Mouse (Mus musculus) ES-CJ7 (cell line): ENCODE results near the gene Ttc3.
"Not testable (repeated sequence)": the region's sequence is repeated elsewhere in the genome, so short reads cannot be mapped to it uniquely, and the experiment has no call there.

Source experiments
- DNase-seq: peaks from one replicate; pipeline ENCODE4 v3.0.0; 2011; ENCODE audit warnings: low read depth, low spot score

The Ttc3 gene

DNA sequence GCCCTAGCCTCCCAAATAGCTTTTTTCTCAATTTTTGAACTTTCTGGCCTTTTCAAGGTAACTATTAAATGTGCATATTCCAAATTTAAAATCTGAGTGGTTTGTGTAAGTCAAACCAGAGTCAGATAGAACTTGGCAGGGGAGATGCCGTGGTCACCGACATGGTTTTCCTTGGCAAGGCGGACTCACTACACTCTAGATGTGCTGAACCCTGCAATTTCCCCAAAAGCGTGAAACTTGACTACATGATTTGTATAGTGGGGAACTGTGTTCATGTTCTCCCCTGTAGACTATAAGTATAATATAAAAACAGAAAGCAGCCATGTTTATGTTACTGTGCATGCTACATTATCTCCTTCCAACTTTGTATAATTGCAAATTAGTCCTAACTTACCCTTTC, 58.5 kb downstream of the Ttc3 start:
- DNase-seq, result no peak

DNA sequence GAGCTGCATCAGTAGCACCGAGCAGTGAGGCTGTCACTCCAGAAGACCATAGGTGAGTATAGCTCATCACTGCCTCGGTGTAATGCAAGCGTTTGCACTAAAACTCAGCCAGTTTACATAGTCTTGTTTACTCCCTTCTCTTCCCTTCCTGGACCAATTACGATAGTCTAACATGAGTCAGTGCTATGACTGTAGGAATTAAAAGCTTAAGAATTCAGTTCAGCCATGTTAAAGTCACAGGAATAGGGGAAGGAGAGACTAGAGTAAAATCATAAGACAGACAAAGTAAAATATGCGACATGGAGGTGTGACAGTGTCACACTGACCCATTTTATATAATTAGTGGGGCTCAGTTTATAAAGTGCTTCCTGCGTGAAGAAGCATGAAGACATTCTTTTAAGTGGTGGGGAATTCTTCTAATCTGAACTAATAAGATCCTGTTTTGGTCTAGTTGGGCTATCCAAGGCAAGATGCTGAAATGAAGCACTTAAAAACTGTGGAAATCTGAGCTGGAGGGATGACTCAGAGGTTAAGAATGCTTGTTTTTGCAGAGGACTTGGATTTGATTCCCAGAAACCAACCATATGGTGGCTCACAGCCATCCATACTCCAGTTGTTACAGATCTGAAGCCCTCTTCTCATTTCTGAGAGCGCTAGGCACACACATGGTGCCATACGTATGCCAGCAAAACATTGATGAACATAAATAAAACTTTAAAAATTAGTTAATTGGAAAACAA, 65.2 kb downstream of the Ttc3 start:
- no peak for DNase-seq

GRCm38 (mm10) chr16:94436801-94437200, 66.4 kb downstream of the Ttc3 start:
- DNase-seq, result no peak

DNA sequence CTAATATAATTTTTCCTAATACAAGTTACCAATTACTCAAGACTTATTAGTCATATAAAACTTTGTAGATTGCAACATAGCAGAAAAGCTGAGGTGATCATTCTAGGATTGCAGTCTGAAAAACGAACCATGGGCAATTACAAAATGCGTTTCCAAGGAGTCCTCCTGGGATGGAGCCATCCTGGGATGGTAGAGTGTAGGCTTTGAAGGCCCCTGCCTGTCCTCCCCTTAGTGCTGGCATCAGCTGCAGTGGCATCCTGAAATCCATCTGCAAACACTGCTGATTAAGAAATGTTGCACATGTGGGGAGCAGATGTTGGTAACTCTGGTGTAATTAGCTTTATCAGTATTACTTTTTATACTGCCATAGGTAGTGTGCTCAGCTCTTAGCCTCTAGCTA, 70.9 kb downstream of the Ttc3 start:
- DNase-seq, result no peak

DNA sequence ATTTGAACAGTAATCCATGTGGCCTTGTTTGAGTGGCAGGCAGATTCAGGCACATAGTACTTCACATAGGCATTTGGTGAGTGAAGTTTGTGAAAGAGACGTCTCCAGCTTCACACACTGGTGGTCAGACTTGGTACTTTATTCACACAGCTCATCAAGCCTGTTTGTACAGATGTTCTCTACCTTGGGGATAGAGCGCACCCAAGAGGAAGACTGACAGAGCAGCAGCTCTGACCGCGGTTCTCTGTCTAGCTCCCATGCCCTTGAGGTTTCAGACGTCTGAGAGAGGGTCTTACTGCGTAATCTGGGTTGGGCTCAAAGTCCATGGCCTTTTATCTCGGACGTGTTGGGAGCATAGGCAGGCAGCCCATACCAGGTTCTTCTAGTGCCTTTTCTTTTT, 78.7 kb downstream of the Ttc3 start:
- peak; percentile 79 for DNase-seq

DNA sequence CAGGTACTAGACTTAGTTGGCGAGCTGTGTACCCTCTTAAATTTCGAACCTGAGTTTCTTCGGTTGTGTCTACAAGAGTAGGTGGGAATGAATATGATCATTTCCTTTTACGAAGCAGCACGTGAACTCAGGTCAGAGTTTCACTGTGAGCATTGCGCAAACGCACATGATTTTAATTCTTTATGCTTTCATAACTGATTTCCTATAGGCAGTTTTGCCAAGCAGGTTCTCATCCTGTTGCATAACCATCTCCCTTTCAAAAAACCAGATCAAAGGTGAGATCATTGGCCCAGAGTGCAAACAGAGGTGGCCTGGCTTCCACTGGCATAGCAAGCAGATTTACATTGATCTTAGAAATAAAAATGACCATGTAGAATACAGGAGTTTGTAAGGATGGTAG, 79.2 kb downstream of the Ttc3 start:
- DNase-seq, result no peak

GRCm38 (mm10) chr16:94451545-94452488, 81.4 kb downstream of the Ttc3 start:
- no peak for DNase-seq

DNA sequence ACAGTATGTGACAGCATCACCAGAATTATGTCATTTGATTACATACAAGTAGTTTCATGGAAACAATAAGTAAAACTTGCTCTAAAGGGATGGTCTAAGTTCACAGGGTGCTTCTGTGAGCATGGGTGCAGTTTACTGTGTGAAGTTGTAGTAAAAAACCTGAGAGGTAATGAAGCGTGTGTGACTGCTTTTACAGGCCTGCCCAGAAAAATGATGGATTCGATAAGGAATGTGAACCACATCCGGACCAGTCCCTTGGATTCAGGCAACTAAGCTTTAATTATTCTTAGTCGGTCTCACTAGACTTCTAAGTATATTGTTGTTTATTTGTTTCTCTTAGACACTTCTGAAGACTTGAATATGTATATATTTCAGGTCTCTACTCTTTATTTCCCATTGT, 82.3 kb downstream of the Ttc3 start:
- DNase-seq, result no peak

- DNase-seq, result no peak
Measured at GRCm38 (mm10) chr16:94454146-94454545, 83.7 kb downstream of the Ttc3 start.

GRCm38 (mm10) chr16:94464067-94464466, 93.6 kb downstream of the Ttc3 start:
- no peak for DNase-seq

GRCm38 (mm10) chr16:94465900-94466299, 95.5 kb downstream of the Ttc3 start:
- DNase-seq, result peak; percentile 24

GRCm38 (mm10) chr16:94466317-94466716, 95.9 kb downstream of the Ttc3 start:
- DNase-seq, result not testable (repeated sequence)

- no peak for DNase-seq
Measured at GRCm38 (mm10) chr16:94467337-94468055, 97.1 kb downstream of the Ttc3 start.

DNA sequence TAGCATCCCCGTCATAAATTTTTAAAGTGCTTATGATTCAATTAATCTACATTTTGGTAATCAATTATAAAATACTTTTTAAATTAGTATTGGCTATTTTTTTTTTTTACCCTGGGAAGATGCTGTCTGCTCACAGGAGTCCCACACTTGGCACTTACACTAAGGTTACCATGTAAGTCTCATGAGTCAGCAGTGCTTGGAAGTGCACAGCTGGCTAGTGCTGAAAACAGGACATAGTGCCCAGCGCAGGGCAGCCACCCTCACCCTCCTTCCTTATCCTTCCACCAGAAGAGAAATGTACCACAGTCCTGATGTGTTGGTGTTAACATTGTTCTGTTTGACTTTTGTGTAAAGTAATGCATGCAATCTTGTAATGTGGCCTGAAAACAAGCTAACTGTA, 98.0 kb downstream of the Ttc3 start:
- DNase-seq, result no peak

- no peak for DNase-seq
Measured at GRCm38 (mm10) chr16:94472515-94472951, 102.1 kb downstream of the Ttc3 start.

DNA sequence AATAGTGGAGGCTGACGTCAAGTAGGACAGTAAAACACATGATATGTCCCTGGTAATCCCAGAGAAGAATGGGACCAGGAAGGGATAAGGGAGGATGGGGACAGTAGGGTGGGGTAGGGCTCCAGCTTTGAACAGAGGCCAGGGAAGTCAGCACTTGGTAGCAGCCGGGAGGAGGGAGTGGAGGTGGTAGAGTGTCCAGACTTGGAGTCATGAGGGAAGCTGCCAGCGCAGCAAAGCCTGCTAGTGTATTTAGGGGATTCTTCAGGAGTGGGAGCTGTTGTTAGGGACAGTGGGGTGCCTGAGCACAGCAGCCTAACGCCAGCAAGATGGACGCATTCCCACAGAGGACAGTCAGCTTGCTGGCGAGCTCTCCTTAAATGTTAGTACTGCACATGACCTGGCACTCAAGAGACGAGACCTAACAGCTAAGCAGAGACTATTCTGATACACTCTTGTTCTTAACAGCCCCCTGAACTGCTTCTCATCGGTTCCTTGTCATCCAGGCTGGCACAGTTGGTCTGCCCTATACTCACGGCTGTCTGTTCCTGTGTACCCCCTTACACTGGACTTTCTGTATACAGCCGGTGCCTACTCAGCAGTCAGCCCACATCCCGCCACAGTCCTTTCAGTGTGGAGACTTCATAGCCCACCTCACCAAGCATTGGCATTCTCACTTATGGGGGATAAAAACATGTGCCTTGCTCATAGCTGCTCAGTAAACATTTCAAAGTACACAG, 102.8 kb downstream of the Ttc3 start:
- no peak for DNase-seq

DNA sequence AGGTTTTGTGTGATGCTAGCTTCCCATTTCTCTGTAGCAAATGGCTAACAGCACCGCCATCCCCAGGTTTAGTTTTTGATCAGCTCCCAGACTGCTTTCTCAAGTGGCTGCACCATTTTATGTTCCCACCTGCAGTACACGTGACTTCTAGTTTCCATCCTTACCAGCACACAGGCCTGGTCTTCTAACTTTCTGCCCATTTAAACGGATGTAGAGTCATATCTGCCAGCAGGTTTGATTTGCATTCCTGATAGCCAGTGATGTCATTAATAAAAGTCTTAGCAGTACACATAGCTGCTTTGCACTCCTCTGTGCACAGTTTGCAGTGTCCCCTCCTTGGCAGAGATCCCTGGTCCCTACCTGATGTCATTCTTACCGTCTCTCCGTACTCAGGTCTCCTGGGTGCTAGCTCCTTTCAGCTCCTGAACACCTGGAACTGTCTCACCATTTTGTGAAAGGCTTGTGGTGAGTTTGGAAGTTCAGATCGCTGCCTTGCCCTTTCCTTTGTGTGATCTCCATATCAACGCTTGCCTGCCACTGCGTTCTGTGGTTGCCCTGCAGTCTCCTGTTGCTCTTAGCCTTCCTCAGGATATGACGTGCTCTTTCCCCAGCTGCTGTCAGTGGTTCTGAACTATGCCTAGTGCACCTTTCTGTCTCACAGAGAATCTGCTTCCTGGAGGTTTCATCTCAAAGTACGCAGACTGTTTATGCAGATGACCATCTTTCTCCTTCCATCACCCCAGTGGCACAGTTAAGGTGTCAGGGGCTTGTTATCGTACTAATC, 114.5 kb downstream of the Ttc3 start:
- DNase-seq, result no peak

- no peak for DNase-seq
Measured at GRCm38 (mm10) chr16:94487341-94487740, 116.9 kb downstream of the Ttc3 start.

GRCm38 (mm10) chr16:94489326-94489725, 118.9 kb downstream of the Ttc3 start:
- no peak for DNase-seq

DNA sequence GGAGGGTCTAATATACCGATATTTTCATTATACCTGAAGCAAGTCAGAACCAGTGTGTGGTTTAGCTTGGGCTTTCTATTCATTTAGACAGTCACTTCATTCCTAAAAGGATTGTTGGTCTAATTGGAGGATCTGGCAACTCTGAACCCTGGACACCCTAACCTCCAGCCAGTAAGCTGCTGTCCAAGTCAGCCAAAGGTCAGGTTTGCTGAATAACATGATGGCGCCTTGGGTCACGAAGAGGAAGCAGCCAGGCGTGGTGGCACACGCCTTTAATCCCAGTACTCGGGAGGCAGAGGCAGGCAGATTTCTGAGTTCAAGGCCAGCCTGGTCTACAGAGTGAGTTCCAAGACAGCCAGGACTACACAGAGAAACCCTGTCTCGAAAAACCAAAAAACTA, 126.8 kb downstream of the Ttc3 start:
- DNase-seq, result not testable (repeated sequence)

DNA sequence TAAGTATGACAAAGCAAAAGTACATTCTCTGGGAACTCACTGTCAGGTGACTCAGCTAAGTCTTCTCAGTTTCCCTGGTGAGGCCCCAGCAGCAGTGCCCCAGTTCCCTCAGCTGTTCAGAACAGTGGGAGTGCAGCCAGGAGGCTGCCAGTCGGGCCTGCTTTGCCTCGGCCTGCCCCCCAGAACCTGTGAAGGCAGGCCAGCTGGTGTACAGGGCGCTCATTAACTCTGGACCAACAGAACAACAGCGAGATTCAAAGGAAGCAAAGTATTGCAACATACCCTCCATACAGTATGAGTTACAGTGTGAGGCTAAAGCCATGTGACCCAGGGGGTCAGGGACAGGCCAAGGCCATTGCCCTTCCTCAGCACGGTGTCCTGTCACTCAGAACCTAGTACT, 127.5 kb downstream of the Ttc3 start:
- DNase-seq, result no peak
